Mouse (Mus musculus) T-helper 17 cell (primary cell): ENCODE data around the gene Rgs3.

ENCODE experiments used
- in situ Hi-C, 2 experiments: fragments of 300-600 bp; cut with MboI, MseI; formaldehyde crosslinking; loops; 1 replicate in 1 of 2; 2 replicates in 1 of 2; pipeline ENCODE4 v1.15.1; 2025; ENCODE audit warnings: high pct_unique_total_duplicates in 2 of 2

Rgs3 gene

DNA sequence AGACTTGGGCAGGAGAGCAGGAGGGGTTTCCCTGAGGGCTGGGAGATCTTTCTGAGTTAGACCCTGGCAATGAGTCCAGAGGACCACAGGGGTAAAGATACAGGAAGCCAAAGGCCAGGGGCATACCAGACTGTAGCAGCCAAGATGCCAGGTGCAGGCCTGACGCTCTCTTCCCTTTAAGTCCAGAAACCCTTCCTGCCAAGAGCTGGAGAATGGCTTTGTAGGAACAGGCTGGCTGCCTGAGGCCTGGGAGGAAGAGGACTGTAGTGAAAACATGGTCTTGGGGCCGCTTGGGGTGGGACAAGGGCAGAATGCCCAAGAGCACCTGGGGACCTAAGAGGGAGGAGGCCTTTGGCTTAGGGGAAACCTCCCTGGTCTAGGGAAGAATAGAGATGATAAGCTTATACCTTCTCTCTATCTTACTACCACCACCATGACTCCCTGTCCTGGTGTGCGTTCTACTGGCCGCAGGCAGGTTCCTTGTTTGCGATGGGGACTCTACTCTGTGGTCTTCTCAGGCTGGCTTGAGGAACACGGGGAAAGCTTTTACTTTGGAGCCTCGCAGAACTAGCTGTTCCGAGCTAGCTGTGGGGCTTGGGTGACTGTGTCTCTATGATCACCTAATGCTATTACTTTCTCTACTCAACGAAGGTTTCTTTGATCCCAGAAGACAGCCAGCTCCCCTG lies 46.4 kb downstream of the Rgs3 start:
- in situ Hi-C loops: no loop called here

DNA sequence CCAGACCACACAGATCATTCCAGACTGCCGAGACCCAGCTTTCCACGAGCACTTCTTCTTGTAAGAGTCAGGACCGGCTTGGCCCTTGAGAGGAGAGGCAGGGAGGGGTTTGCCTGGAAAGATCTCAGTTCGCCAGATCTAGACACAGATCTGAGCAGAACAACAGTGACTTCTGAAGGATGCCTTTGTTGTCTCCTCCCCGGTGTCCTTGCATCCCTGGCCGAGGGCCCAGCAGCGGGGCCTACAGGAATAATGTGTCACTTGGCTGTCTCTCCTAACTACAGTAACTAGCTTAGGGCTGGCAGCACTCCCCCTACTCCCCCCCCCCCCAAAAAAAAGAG lies 46.9 kb downstream of the Rgs3 start:
- in situ Hi-C loops: no loop called here

DNA sequence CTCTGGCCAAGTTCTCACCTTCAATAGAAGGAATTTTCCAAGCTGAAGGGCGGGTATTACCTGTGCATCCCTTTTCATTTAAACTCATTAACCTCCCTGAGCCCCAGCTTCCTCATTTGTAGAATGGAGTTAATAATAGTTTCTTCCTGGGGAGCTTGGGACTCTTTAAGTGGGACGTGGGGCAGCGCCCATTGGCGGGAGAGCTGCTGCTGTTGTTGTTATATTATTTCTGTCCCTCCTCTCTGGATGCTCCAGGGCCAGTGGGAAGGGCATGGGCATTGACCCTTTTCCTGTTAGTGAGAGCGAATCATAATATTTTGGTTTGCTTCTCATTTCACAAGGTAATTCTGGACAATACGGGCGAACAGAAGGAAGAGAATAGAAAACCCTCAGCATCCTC lies 47.3 kb downstream of the Rgs3 start:
- in situ Hi-C loops: no loop called here

DNA sequence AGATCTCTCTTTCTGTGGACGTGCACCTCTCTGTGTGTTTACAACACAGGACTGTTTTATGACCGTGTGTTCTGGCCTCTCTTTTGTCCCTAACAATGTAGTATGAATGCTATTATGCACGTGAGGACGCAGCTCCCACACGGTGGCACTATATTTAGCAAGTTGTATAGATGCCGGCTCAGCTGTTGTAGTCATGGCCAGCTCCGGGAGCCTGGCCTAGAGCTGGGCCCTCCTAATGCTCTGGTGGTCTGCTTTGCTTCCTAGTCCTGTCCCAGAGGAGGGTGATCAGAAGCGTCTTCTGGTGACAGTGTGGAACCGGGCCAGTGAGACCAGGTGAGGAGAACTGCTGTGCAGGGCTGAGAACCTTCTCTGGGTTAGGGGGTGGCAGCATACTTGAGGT lies 47.7 kb downstream of the Rgs3 start:
- in situ Hi-C loops: no loop called here

DNA sequence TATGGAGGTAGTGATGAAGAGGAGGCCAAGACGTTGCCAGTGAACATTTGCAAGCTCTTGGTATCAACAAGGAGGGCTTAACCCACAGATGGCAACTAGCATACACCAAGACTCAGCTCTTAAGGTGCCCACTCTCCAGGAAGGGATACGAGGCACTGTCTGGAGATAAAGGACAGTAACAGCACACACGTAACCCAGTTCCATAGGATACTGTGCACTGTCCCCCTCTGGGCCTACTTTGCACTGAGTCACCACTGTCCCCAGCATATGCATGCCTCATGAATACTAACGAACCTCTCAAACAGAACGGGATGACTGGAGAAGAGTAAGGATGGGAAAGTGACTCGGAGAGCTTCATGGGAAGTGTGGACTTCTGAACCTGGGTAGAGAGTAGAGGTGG lies 48.2 kb downstream of the Rgs3 start:
- in situ Hi-C loops: no loop called here

DNA sequence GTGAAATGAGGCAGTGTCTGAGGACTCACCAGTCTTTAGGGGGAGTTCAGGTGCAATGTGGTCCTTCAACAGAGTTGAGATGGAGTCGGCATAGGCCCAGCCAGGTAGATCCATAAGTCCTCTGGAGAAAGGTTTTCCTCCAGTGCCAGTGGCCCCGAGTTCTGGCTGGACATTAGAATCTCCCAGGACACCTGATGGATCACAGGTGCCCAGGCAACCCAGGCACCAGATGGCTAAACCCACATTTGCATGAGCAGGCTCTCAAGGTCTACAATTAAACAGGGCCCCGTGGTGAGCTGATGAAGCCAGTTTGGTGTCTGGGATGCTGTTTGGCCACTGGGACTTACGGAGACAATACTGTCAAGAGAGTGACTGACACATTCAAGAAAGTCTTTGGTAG lies 49.7 kb downstream of the Rgs3 start:
- in situ Hi-C loops: no loop called here

DNA sequence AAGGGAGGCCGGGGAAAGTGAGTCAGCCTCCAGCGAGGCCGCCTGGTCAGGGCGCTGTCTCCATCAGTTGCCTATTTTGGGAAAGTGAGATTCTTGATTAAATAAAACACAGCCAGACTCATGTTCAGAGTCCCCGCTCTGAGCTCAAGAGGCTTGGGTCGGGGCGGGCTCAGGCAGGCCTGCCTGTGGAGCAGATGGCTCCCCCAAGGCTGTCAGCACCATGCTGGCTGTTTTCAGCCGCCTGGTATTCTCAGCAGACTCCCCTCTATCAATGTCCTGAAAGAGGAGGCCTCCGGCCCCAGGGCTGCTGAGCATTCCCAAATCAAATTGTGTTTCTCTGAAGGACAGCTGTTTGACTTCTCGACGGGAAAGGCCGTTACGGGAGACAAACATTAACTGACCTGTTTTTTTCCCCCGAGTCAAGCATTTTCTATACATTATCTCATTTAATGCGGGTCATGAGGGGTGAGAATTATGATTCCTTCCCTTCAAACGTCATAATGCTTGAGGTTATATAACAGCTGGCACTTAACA lies 50.6 kb downstream of the Rgs3 start:
- in situ Hi-C loops: no loop called here

DNA sequence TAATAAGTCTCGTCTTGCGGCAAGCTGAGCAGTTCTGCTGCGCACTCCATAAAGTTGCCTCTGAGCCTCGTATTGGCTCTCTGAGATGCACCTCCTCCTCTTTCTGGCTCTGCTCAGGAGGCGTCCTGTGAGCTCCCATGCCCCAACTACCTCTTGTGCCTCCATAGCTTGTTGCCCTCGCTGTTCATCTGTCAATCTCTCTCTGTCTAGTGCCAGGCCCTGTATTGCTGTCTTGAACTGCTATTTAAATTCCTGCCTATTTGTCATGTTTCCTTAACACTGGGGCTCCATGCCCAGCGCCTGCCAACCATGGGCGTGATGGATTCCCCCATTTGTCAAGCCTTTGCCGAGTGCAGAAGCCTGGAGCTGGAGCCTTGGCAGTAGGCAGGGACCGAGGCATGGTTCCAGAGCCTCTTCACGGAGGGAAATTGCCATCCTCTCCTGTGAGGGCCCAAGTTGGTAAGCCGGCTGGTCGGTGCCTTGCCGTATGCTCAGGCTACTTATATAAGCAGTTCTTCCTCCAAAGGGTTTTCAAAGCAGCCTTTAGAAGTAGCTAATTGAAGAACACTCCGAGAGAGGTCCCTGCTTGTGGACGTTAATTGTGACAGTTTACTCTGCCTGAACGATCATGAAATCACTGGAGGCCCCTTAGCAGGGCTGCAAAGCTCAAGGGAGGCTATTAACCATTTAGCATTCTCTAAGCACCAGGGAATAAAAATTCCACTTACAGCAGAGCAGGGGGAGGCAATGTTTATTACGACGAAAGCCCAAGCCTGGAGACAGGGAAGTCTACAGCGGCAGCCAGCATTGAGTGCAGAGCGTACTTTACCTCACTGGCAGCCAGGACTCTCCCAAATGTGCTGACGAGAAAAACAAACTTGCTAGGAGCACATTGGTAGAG lies 53.2 kb downstream of the Rgs3 start:
- in situ Hi-C loops: no loop called here

DNA sequence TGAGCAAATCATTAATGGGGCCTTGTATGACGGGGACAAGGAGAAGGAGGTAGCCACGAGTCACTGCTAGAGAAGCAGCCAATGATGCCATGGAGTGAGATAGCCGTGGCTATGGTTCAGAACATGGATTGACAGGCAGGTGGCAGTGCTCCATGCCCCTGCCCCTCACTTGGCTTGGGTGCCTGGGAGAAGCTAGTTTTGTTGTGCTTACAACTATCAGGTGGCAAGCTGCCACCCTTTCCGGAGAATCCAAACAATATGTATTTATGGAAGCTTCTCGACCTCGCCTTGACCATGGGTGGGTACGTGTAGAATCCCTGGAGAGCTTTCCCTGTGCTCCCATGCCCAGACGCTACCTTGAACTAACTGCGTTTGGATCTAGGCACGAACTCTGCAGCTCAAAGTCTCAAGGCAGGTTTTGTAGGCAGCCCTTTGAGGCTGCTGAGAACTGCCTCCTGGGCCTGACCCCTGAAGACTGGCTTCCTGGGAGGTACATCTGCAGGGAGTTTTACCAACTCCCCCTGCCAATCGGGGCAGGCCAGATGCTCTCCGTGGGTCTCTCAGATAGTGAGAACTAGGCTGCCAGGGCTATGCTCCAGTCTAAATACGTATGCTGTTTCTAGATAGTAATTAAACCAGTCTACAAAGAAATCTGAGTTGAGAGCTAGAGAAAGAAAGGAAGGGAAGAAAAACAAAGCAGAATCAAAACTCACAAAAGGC lies 54.2 kb downstream of the Rgs3 start:
- in situ Hi-C loops: no loop called here

DNA sequence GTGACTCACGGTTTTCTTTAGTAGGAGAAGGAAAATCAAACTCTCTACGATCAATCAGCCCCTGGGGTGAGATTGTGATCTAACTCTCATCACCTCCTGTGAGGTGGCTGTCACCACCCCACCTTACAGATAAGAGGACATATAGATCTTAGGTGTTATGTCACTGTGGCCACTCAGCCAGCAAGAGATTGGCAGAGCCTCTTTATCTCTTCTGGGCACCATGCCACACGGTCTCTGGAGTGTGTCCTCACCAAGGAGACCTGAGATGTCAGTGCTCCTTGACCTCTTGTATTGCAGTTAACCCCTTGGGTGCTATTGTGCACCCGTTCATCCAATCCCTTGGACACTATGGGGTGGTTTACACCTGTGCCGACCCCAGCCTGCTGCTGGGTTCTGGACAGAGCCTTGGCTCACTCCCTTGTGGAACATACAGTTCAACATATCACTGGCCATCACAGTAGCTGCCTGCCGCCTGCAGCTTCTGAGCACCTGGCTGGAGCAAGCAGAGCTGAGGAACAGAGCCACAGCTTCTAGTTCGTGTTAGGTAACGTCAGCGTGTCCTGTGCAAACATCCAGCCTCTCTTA lies 58.3 kb downstream of the Rgs3 start:
- in situ Hi-C loops: no loop called here

DNA sequence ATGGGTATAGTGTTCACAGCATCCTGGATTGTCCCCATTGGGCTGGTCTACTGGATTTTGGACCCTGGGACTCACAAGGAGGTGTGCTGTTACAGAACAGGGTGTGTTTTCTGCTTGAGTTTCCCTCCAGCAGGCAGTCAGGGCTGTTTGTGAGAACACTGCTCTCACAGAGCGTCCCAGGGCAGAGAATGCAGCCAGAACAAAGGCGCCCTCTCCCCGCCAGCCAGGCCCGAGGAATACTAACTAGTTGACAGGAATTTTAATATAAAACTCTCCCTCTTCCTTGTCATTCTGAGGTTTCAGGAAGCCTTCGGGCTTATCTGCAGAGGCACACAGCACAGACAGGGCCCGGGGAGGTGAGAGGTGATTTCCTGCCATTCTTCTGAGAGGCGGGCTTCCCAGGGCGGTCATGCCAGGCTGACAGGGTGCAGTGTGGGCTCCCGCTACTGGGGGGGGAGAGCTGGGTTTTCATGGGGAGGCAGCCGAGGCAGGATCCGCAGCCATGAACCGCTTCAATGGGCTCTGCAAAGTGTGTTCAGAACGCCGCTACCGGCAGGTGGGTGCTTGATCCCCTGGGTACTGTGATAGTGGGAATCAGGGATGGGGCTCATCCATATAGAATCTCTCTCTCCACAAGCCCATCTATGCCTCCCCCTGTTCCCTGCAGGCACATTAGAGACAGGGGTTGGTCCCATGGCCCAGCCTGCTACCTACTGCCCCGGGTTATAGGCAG lies 59.8 kb downstream of the Rgs3 start:
- in situ Hi-C loops: no loop called here

DNA sequence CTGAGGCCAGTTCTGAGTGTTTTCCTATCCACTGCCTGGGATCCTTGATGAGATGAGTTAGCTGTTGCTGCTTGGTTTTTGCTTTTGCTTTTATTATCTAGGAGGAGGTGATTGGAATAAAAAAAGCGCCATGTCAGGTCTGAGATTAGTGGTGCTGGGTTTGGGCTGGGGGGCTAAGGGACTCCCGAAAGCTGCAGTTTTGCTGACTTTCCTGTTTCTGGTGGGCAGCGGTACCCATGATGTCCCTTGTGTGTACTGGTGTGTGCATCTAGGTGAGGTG lies 60.3 kb downstream of the Rgs3 start:
- in situ Hi-C loops: no loop called here

DNA sequence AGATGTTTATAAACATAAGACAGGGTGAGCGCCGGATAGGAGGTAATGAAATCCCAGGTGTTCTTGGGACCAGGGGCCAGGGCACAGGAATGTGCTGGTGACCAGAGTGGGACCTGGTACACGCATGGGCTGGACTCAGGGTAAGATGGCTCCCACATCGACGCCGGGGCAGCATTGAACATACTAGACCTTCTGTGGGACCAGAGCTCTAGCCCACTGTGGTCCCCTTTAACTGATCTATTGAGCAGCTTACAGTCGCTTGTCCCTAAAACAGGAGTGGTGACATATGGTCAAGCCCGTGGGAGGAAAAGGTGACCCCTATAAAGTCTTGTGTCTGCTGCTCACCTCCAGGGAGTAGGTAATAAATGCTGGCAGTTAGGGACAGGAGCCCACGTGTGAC lies 61.5 kb downstream of the Rgs3 start:
- in situ Hi-C loops: no loop called here

DNA sequence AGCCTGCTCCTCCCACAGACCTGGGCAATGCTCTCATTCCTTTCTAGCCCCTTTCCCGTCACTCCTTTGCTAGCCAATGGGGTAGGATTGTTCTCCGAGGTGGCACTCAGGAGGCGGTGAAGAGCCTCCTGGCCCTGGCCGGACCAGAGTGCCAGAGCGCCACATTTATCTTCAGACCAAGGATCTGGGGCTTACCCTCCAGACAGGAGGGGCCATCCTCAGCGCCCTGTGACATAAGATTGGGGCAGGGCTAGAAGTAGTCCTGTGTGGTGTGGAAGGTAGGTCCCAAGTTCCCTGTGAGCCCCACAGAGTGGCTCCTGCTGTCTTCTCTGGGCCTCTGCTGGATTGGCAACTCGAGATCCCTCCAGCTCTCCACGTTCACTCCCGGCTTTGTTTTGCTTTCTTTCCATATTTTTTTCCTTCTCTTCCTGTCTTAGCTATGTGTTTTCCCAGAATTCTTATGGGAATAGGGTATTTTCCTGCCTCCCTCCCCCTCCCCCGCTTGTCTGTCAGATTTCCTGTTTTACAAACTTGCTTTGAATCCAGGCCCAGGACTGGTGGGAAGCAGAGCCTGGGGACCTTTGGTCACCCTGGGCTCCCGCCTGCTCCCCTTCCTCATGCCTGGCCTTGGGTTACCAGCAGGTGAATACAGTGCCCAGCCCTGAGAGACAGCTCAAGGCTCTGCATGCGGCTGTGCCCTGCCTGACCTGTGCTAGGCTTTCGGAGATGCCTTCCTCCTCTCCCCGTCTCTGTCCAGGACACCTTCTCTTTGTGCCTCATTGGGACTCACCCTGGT lies 62.4 kb downstream of the Rgs3 start:
- in situ Hi-C loops: no loop called here

DNA sequence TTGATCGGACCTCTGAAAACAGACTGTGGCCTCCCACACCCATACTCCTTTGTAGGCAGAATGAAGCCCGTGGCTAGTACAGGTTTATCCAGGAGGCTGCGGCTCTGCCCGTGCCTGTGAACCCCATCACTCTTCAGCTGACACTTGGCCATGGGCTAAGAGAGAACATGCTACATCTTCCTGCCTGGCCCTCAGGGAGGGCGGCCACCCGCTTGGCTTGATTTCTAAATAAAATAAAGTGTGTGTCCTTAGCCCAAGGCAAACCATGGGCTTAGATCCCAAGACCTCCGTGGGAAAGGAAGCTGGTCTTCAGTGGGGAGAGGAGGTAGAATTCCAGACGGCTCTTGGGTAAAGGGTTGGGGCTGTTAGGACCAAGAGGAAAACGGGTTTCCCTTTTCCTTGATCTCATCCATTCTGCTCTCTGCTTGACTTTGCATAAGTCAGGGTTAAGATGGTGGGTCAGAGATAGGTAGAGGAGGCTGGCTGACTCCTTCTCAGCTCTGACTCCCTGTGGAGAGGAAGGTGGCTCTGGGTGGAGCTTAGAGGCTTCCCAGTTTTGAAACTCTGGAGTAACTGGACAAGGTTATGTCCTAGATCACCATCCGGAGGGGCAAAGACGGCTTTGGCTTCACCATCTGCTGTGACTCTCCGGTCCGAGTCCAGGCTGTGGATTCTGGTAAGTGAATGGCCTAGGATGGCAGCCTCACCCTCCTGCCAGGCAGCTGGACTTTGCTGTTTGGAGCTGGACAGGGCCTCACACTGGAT lies 63.8 kb downstream of the Rgs3 start:
- in situ Hi-C loops: no loop called here

DNA sequence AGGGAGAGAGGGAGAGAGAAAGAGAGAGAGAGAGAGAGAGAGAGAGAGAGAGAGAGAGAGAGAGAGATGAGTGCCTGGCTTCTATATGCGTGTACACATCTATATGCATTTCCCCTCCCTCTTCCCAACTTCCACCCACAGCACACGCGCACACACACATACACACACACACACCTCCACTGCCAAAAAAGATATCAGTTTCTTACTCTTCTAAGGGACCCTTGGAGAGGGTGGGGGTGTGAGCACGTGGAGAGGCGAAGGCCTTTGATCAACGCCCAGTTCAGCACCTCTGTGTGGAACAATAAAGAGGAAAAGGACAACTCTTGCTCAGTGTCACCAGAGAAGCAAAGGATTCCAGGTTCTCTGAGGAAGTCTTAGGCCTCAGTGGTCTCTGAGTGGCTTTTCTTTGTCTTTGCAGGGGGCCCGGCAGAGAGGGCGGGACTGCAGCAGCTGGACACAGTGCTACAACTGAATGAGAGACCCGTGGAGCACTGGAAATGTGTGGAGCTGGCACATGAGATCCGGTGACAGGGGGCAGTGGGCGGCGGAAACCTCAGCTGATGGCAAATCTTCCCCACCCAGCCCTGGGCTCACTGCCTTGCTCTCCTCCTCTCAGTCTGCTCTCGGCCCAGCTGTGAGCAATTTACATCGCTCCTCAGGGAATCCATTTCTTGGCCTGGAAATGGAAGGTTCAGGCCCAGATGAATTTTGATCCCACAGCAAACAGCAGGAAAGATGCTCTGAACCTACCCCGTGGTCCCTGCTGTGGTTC lies 65.2 kb downstream of the Rgs3 start:
- in situ Hi-C loops: loop anchor here in 1 of 2 experiments (5.0 kb wide), 1 partner anchor 63 kb away; no protein-coding TSS in a partner anchor

DNA sequence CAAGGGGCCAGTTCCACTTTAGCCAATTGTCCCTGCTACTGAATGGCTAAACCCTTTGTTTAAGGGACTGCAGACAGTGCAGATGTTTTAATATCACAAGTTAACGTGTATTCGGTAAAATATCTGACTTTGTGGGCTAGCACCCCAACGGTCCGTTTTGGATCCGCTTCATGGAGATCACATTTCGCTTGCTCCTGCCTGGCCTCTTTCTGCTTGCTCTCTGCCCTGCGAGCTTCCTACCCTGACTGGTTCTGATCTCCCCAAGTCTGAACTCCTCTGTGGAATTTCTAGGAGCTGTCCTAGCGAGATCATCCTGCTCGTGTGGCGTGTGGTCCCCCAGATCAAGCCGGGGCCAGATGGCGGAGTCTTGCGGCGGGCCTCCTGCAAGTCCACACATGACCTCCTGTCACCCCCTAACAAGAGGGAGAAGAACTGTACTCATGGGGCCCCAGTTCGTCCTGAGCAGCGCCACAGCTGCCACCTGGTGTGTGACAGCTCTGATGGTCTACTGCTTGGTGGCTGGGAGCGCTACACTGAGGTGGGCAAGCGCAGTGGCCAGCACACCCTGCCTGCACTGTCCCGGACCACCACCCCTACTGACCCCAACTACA lies 65.9 kb downstream of the Rgs3 start:
- in situ Hi-C loops: loop anchor here in 1 of 2 experiments (5.0 kb wide), 1 partner anchor 63 kb away; no protein-coding TSS in a partner anchor

DNA sequence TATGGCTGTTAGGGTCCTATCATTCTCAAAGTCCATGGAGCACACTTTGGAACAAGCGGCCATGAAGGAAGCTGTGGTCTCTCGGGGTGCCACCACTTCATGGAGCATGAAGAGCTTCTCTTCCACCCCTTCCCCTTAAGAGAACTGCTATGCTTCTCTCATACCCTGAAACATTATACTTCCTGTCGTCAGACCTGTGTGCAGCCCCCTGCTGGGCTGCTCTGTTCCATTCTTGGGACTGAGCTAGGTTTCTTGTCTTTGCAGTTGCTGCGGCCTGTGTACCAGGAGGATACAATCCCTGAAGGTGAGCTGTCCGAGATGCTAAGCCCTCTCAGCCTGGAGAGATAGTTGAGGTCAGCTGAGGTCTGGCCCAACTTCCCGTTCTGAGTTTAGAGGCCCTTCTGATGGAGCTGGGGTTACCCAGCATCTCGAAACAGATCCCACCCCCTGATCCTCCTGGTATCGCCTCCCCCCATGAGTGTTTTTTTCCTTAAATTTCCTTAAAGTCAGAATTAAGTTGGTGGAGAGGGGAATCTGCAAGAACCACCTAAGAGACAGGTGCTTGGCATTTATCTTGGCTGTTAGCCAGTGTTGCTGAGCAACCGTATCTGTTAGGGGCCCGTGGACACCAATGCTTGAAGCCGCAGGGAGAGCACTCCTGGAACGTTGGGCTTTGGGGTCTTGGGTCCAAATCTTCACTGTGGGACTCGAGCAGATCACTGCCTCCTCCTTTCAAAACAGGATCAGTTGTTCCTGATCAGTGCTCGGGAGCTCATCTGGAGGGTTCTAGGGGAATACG lies 66.8 kb downstream of the Rgs3 start:
- in situ Hi-C loops: loop anchor here in 1 of 2 experiments (5.0 kb wide), 1 partner anchor 64 kb away; no protein-coding TSS in a partner anchor
